Mouse (Mus musculus) adrenal gland, adult 2 months (tissue): ENCODE data around the gene Erbb2. TPM values are rescaled to one million over a fixed set of nuclear protein-coding genes. Genes with fewer than 3 reads are reported as not detected.

Source experiments
- DNase-seq: peaks from one replicate; pipeline ENCODE4 v3.0.0; 2021
- polyA plus RNA-seq: library from polyadenylated mRNA; depleted of rRNA; stranded (reverse); fragments of >200 nt; gene quantifications from 2 replicates; pipeline ENCODE4 v1.2.3, GENCODE M21; 2012
- total RNA-seq, 2 experiments: library from RNA; stranded (reverse); gene quantifications; 2 replicates each; pipeline ENCODE4 v1.2.3; 2021

The Erbb2 gene
- total and polyA plus RNA-seq, 3 experiments = 2.4 to 7.2 (median 5.9) TPM

DNA sequence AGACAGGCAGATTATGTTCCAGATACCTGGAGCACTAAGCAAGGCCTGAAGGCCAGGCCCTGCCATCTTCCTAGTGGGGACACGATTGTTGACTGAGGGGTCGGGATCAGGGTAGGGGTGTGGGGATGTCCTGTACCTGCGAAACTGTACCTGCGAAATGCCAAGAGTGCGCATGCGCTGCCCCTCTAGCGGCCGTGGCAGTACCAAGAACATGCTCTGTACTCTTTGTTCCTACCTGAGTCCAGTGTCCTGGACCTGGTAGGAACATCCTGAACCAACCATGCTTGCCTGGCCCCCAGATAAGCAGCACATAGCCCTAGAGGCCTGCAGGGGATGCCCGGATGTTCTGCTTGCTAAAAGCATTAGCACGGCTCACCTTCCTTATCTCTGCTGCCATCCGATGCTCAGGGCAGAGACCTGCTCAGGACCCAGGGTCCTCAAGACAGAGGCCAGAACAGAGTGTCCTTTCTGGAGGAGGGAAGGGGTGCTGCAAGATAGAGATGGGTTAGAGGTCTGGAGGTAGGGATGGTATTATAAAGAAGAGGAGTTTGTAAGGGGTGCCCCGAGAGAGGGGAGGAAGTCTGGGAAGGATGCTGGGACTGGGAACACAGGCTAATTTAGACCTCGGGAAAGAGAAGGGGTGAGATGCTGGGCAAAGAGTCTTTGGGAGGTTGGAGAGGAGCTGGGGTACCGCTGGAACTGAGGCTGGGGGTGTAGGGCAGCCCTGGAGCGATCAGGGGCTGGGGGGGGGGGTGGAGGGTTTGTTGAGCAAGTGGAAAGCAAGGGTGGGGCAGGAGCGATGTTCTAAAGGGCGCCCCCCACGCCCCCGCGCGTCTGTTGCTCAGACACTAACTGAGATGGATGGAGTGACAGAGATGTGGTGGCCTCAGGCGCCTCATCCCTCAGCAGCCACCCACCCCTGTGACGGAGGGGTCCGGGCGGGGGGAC is 26.4 kb upstream of the Erbb2 start, which contains the start of gene Pnmt:
Gene Pnmt (plus strand): TSS at position 813 of the 948 bp plus-strand sequence.
- DNase-seq = no peak

DNA sequence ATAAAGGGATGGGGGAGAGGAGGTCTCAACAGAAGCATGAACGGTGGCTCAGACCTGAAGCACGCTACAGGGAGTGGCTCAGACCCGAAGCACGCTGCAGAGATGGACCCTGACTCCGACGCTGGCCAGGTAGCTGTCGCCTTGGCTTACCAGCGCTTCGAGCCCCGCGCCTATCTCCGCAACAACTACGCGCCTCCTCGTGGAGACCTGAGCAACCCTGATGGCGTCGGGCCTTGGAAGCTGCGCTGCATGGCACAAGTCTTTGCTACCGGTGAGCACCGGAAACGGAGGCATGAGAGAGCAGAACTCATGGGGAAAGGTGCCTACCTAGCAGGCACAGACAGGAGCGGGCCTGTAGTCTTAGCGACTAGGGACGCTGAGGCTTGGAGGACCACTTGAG is 25.7 kb upstream of the Erbb2 start:
- DNase-seq = no peak

DNA sequence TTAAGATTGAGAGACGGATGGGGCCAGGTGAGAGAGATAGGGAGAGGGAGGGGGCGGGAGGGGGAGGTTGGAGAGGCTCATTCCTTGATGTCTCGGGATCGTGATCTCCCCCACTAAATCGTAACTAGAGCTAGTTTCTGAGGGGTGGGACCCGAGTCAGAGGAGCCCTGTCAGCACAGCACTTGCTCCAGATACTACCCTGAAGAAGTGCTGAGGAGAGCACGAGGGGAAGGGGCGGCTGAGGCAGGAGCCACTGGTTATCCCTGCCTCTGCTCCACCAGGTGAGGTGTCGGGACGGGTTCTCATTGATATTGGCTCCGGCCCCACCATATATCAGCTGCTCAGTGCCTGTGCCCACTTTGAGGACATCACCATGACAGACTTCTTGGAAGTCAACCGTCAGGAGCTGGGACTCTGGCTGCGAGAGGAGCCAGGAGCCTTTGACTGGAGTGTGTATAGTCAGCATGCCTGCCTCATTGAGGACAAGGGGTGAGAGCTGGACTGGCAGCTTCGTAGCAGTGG is 25.2 kb upstream of the Erbb2 start:
- no peak for DNase-seq

DNA sequence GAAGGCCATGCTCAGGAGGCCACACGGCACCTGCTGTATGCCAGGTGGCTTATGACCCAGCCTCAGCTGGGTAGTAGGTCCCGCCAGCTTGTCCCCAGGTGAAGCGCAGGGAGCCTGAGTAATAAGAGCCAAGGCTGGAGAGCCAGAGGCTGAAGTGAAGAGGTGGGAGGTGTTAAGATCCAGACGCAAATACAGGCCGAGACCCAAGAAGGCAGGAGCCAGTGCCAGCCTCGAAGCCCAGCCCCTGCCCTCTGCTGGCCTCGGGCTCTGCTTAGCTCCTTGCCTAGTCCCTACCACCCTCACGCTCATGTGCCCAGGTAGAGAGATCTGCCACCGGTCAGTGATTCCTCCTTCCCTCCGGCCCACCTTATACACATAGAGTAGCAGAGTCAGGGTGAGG is 24.0 kb upstream of the Erbb2 start:
- no peak for DNase-seq

DNA sequence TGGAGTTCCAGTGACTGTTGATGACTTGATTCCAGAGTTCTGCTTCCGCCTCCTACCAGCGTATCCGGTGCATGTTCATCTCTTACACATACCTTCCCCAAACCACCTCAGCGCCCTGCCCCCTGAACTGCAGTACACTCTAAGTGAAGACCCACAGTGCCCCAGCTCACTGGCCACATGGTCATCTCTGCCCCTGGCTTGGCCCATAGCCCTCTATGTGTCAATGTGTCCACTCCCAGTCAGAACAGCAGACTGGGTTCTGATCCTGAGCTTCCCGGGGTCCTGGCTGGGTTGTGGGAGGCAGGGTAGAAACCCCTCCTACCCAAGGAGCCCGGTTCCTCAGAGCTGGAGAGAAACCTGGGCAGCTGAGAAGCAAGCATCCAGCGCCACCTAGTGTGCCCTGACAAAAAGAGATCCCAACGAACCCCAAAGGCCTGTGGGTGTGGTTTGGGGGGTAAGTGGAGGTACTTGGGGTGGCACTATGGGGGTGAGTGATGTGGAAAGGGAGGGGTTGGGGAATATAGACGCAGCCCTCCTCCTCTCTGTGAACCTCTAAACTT is 23.0 kb upstream of the Erbb2 start:
- DNase-seq = peak; percentile 38

DNA sequence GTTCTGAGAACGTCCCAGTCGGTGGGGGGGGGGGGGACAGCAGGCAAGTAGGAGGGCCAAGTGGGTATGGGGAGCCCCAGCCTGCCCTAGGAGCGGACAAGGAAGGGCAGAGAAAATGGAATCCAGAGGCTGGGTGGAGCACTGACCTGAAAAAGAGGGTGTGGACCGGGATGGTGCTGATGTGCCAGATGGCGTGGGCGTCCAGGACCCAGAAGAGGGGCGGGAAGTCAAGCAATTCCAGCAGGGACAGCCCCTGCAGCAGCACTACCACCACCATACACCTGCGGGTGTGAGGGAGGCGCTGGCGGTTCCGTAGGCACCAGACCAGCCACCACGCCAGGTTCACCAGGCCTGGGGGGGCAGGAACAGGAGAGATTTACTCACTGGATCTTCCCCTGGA is 22.1 kb upstream of the Erbb2 start:
- no peak for DNase-seq

DNA sequence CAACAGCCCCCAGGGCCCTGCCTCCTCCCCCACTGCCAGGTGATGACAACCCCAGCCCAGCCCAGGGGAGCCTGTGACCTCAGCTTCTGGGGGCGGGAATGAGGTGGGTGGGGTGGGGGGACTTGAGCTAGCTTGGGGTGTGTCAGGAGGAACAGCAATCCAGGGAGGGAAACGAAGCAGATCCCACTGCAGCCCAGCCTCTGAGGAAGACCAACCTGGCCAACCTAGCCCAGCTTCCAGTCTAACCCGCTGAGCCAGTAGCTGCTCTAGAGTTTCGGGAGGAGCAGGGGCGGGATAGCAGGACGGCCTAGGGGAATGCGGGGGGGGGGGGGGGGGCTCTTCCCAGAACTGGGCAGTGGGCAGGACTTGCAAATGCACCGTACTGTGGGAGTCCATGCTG is 20.2 kb upstream of the Erbb2 start:
- no peak for DNase-seq

DNA sequence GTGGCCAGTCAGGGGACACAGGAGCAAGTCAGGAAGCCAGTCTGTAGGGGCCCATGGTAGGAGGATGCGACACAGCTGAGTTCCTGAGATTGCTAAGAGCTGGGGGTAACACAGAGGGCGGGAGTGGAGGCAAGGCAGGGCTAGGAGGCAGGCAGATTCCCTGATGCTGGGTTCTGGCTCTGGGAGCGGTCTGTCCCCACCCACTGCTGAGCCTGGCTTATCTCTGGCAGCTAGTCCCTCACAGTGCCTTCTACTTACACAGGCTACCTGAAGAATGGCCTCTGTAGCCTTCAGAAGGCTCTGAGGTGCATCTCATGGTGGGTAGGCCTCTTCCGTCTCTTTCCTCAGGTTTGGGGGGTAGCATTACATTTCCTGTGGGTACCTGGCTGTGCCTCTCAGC is 19.6 kb upstream of the Erbb2 start:
- no peak for DNase-seq

DNA sequence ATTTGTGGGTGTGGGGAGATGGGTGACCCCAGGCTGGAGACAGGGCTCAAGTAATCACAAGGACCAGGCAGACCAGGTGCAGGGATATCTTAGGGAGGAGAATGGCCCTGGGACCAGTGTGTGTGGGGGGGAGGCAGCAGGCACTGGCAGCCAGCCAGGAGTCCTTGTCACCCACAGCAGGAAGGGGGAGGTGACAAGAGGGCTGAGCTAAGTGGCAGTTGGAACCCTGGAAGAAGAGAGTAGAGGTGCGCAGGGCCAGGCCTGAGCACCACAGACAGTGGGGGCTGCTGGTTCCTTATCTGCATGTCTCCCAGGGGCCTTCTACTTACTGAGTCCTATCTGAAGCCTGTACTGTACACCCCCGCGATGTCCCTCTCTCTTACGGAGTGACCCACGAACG is 19.0 kb upstream of the Erbb2 start:
- no peak for DNase-seq

DNA sequence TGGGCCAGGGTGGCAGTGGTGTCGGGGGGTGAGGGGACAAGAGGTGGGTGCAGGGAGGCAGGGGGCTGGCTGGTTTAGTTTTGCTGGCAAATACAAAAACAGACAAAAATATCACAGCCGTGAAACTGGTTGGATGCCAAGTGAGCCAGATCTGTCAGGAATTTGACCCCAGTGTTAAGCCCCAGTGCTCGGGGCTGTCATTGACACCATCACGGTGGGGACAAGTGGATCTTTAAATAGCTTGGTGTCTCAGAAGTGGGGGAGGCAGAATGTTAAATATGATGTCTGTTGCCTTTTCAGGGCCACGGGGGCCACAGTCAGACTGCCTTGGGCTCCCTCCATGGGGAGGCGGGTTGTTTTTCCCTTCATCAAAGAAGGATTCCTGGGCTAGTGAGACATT is 18.0 kb upstream of the Erbb2 start:
- no peak for DNase-seq

DNA sequence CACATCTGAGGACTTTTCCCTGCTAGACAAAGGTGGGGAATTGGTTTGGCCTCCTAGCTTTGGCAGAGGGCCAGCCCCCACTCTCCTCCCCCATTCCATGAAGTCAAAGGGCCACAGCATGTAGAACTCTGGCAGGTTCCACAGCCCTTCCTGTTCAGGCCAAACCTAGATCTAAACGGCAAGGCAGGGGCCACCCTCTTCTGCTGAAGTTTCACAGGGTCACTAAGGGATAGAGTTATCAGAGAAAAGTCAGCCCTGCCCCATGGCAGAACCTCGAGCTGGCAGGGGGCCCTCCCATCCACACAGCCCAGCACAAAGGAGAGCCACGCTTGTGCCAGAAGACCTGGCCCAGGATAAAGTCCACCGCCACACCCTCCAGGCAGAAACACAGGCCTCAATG is 17.2 kb upstream of the Erbb2 start:
- no peak for DNase-seq

DNA sequence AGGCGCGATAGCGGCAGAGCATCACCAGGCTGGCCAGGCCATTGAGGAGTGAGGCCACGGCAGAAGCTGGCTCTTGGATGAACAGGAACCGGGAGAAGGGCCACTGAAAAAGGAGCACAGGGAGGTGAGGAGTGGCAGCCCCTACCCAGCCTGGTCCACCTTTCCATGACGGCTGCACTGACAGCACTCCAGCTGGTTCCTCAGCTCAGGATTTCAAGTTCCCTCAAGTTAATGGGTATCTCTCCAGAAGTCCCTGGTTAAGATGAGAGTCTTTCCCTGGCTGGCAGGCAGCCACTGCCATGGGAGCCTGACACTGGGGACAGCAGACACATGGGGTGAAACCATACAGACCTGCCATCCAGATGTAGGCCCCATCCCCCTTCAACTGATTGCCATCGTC is 14.3 kb upstream of the Erbb2 start:
- DNase-seq = no peak

DNA sequence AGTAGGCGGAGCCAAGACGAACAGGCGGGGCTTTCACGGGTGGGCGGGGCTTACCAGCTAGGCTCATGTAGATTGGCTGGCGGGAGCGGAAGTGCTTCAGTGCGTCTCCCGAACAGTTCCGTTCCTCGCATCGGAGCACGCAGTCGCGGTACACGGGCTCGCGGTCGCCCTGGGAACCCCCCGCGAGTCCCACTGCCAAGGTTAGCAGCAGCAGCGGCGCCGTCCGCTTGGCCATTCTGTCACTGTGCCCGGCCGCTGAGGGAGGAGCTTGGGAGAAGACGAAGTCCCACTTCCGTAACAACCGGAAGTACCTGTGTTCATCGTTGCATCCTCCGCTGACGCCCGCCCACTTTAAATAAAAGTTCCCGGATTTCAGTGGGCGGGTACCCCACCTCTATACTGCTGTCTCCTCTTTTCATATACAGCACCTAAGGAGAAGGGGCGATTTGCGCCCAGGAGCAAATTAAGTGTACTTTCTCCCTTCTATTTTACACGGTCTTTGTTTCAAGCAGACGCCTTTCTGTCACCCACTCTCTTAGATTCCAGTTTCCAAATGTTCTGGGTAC is 12.0 kb upstream of the Erbb2 start, which contains the start of gene Pgap3:
Gene Pgap3 (minus strand): TSS at position 330 of the 566 bp plus-strand sequence.
- DNase-seq = peak; percentile 91

DNA sequence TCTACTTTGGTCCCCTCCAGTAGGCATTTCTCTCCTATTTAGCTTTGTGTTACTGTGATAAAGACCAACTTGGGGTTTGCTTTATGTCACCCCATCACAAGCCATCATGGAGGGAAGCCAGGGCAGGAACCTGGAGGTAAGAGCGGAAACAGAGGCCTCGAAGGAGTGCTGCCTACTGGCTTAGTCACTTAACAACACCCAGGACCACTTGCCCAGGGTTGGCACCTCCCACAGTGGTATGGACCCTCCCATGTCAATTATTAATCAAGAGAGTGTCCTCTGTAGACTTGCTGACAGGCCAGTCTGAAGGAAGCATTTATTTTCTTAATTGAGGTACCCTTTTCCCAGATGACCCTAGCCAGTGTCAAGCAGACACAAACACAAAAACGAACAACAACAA is 11.5 kb upstream of the Erbb2 start:
- DNase-seq = no peak

DNA sequence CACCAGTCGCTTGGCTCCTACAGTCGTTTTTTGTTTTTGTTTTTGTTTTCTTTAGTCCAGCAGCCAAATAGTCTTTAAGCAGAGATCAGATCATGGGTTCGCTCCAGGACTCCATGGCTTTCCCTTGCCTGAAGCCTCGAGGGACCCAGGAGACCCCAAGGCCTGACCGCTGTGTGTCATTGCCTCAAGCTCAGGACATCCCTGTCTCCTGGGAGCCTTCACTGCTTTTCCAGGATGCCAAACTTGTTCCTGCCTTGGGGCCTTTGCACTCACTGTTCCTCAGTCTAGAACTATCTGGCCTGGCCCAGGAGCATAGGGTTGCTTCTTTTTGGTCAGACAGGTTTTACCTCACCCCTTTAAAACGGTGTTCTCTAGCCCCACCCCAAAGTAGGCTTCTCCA is 5.6 kb upstream of the Erbb2 start:
- no peak for DNase-seq

DNA sequence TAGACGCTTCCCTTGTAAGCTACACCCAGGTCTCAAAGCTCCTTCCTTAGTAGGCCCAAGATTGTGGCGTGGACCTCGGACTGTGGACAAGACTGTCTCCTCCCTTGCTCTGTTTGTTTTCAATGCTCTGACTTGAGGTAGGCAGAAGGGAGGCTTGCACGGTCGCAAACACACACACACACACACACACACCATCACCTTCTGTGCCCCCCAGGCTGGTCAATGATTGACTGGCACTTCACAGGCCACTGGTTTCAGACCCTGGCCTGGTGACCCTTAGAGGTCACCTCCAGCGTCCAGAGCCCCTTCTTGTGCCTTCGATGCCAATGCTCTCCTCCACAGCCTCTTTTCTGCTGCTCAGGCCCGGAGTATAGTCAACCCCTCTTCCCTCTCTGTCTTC is 3.4 kb upstream of the Erbb2 start:
- DNase-seq = no peak

DNA sequence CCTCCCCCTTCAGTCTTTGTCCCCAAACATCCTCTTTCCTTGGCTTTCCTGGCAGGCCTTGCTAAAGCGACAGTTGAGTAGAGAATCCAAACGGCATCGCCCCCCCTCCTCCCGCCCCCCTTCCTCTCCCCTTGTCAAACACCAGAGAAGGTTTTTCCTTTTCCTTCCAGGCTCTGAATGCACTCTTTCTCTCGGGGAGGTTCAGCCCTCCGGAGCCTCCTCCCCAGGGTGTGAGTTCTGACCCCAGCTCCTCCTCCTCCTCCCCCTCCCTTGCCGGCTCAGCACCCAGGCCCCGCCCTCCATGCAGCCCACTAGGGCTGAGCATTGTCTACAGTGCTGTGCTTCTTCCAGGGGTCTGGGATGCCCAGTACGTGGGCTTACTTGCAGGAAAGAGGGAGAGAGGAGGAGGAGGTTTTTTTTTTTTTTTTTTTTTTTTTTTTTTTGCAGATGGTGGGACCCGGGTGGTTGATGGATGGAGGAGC is 2.9 kb upstream of the Erbb2 start:
- no peak for DNase-seq

DNA sequence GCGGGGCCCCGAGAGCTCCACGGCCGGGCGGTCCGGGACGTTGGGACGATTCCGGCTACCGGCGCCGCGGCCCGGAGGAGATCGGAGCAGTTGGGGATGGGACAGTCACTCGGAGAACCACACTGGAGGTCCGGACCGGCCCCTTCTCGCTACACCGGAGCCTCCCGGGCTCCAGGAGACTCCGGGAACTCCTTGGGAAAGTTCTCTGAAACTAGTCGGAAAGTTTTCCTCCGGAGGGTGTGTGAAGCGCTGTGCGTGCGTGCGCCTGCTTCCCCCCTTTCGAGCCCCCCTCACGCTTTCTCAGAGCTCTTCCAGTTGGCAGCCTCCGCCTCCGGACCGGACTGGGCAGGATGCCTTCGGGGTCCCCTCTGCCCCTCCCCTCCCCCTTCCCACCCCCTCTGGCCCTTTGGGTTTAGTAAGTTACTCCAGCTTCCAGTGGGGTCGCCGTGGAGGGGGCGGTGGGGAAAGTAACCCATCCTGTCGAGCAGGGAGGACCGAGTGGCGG is 579 bp downstream of the Erbb2 start:
- DNase-seq = no peak

DNA sequence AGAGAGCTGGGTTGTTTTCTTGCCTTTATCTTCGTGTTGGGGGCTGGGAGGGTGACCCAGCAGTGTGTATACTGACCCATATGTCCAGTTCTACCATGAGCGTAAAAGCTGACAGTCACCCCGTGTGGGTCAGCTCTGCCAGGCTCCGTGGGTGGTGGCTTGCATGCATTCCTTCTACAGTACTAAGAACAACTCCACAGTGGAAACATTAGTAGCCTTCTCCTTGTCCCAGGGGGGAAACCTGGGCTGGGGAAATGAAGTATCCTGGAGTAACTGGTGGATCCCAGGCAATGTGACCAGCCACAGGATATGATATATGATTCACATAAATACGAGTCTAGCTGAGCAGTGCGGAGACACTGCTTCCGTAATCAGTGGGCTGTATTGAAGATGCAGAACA is 1.5 kb downstream of the Erbb2 start:
- DNase-seq = no peak

DNA sequence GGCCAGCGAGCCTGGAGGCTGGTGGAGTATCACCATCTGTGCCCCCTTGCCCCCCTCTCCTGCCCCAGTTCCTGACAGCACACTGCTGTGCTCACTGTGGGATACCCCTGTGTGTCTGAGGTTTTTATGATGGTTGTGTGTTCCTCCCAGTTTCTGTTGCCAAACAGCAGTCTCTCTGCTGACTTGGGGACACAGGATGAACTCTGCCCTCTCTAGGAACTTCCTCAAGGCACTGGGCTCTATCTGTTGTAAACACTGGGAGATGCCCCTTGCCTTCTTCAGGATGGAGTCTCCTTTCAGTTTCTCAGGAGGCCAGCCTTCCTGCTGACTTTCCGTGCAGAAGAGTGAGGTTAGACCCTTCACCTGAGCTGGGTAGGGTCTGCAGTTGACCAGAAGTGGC is 1.9 kb downstream of the Erbb2 start:
- DNase-seq = no peak

DNA sequence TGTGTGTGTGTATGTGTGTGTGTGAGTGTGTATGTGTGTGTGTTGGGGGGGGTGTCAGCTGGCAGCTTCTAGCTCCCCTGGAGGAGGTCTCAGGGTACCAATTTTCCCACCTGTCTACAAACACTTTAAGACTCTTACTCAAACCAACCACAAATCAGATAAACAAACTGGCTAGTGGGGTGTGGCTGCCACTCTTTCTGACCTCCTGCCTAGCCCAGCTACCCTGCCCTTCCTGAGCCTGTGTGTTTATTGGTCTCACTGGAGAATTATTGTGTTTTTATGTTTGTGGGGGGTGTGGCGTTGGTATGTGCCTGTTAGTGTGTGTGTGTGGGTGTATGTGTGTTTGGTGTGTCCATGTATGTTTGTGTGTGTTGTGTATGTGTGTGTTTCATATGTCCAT is 4.8 kb downstream of the Erbb2 start:
- DNase-seq = no peak

DNA sequence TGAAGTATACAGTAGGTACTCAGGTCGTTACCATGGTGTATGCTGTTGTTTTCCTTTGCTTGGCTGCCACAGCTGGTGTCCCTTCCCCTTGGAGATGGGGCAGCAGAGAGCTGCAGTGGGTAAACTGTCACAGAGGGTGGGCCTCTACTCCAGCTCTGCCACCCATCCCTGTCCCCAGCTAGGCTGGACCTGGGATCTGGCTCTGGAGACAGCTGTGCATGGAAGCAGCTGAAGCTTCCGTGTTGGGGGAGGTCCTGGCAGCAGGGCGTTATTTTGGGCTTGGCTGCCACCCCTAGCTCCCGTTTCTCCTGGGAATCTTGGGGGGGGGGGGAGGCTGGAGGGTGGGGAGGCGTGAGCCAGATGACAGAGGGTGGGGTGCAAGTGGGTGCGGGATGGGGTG is 6.0 kb downstream of the Erbb2 start:
- no peak for DNase-seq
